Mouse (Mus musculus): ENCODE measurements at regions not wholly inside any gene's neighbourhood (a gene's known extent, or its start where the extent isn't known, plus 50 kb on each side); places are given as distances from the start of the nearest gene placed in this dataset.

GRCm38 (mm10) chr15:37166744-37167143 lies 159.2 kb upstream of the Zfp706 start:
- TF ChIP-seq CTCF (IDR thresholded peaks at IDR 0.05) (no peak), EP300 (IDR thresholded peaks at IDR 0.05) (no peak)

All from lung, postnatal 0 days (tissue).